Mouse (Mus musculus): ENCODE data around the gene 0610009B22Rik. TPM values are rescaled to one million over a fixed set of nuclear protein-coding genes. Genes with fewer than 3 reads are reported as not detected.
"Not testable (repeated sequence)": the region's sequence is repeated elsewhere in the genome, so short reads cannot be mapped to it uniquely, and the experiment has no call there.

0610009B22Rik gene
- total RNA-seq, 2 experiments from 2014 or later = 35.1 to 36.7 TPM

GRCm38 (mm10) chr11:51664747-51665146 lies 23.9 kb downstream of the 0610009B22Rik start:
- intact Hi-C loops (cut with DNase I); DNase-seq (ENCODE audit: low spot score): not testable (repeated sequence)

- no peak for DNase-seq (ENCODE audit: low spot score)
- intact Hi-C loops (cut with DNase I) = no loop called here
These were observed 26.0 kb downstream of the 0610009B22Rik start for GRCm38 (mm10) chr11:51662632-51663031.

GRCm38 (mm10) chr11:51661867-51662365 lies 26.8 kb downstream of the 0610009B22Rik start:
- DNase-seq (ENCODE audit: low spot score) = no peak
- intact Hi-C loops (cut with DNase I) = no loop called here

DNA sequence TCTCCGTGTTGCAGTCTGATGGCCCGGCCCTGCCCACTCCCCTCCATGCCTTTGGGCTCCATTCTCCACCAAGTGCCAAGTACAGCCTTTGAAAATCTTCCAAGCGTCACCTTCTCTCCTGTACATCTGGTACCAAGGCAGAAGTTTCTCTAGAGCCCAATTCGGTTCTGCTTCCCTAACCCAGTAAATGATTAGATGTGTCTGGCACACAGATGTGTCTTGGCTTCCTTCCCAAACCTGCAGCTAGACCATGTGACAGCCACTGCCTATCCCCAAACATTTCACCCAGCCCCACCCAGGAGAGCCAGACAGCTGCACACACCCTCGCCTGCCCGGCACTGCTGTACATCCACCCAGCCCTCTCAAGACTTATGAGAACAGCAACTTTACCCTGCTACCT lies 30.0 kb downstream of the 0610009B22Rik start:
- no peak for DNase-seq (ENCODE audit: low spot score)
- intact Hi-C loops (cut with DNase I) = no loop called here

DNA sequence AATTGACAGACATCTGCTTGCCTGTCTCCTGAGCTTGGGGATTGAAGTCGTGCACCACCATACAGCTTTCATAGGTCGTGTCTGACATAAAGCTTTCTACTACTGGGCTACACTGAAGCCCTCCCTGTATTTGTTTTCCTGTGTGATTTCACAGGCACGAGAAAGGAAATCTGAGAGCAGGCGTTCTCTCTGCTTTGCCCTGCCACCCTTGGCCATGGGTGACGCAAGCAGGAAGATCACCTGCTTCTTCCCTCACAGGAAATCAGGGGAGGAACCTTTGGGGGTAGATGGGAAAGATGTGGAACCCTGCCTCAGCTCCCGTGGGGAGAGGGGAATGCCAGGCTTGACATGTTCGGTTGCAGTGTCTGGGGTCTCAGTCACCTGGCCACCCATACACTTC lies 30.4 kb downstream of the 0610009B22Rik start:
- no peak for DNase-seq (ENCODE audit: low spot score)
- intact Hi-C loops (cut with DNase I) = no loop called here

DNA sequence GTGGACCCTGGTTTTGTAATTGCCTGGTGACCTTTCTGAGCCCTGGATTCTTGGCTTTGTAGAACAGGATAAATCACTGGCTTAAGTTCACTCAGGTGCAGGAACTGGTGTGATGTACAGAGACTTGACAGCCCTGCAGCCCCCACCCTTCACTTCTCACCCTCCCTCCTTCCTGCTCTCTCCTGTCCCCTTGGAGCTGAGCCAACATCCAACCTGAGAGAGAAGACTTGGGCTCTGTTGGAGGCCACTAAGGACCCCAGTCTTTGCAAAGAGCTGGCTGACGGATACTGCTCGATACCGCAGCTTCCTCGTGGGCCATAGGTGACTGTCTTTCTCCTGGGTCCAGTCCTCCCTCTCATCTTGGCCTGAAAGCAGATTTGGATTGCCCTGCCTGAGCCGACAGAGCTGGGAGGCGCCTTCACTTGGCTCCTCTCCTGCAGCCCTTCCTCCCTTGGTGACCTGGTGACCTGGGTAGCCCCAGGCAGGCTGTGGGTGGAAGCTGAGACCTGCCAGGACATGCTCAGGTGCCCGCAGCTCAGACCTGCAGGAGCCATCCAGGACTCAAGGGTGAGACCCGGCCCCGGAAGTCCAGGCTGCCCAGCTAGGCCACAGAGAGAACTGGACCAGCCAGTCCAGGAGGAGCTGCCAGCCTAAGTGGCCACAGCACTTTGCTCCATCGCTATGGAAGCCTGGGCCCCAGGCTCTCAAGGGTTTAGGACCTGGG lies 31.7 kb downstream of the 0610009B22Rik start:
- no peak for DNase-seq (ENCODE audit: low spot score)

DNA sequence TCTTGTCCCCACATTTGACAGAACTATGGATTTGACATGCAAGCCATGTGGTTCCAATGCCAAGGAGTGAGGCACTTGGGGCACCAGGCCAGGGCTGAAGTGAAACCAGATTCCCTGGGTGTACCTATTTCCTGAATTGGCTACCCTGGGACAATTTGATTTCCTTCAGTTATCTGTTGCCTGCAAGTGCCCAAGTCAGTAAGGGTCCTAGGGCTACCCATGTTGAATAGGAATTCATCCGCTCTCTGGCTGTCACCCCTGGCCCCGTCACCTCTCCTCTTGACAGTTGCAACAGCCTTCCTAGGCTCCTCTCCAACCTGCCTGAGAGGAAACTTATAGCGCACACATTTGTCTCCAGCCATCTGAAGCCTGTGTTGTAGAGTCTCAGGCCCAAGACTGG lies 33.8 kb downstream of the 0610009B22Rik start:
- intact Hi-C loops (cut with DNase I) = no loop called here
- no peak for DNase-seq (ENCODE audit: low spot score)

More for the DNA sequence above, 31.7 kb downstream of the 0610009B22Rik start:
- intact Hi-C loops (cut with DNase I) = no loop called here

DNA sequence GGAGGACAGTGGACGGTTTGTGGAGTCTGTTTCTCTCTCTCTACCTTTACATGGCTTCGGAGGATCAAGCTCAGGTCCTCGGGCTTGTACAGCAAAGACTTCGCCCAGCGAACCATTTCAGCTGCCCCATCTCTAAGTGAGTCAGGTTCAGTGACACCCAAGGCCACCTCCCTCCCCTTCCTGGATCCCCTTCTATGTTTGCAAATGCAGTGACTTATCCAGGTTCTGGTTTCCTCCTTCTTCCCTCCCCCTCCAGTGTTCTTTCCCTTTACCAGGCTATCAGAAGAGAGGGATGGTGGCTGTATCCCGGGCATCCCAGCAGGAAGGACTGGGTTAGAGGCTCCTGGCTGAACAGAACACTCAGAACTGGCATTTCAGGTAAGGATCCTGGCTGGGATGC lies 34.9 kb downstream of the 0610009B22Rik start:
- DNase-seq (ENCODE audit: low spot score) = no peak
- intact Hi-C loops (cut with DNase I) = no loop called here

DNA sequence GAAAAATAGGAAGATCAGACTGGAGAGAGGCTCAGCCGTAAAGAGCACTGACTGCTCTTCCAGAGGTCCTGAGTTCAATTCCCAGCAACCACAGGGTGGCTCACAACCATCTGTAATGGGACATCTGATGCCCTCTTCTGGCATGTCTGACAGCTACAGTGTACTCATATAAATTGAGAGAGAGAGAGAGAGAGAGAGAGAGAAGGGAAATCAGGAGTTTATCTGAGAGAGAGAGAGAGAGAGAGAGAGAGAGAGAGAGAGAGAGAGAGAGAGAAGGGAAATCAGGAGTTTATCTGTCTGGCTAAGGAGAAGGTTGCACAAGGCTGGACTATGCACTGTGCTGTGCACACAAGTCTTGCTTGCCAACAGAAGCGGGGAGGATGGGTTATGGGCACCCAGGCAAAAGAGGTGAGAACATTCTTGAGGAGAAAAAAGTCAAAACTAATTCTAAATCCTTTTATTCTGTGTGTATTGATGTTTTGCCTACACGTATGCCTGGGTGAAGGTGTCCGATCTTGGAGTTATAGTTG lies 35.7 kb downstream of the 0610009B22Rik start:
- no peak for DNase-seq (ENCODE audit: low spot score)
- intact Hi-C loops (cut with DNase I) = no loop called here

GRCm38 (mm10) chr11:51650691-51651515 lies 37.8 kb downstream of the 0610009B22Rik start, which contains the start of the genes N4bp3 and D930048N14Rik:
Gene N4bp3, minus strand, starts transcription at chr11:51650842.
Gene D930048N14Rik, plus strand, starts transcription at chr11:51650954.
- intact Hi-C loops (cut with DNase I) = loop anchor here (2.0 kb wide), 2 partner anchors 14 to 32 kb away; partner anchors contain the start of gene Nhp2
- DNase-seq (ENCODE audit: low spot score) = peak; percentile 68

DNA sequence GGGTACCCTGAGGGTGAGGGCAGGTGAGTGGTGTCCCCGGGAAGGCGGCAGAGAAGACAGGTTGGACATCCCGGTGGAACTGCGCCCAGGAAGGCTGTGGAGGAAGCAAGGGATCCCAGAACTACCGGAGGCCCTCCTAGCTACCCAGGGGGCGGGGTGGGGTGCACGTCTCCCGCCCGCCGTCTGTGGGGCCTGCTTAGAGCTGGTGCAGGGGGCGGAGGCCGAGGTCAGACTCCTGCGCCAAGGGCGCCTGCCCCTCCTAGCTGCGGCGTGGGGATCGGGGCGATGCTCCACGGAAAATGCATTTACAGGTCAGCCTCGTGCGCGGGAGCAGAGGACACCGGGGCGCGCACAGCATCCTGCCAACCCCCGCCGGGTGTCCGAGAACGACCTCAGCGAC lies 38.4 kb downstream of the 0610009B22Rik start:
- intact Hi-C loops (cut with DNase I) = loop anchor here (2.0 kb wide), 2 partner anchors 13 to 31 kb away; partner anchors contain the start of gene Nhp2
- DNase-seq (ENCODE audit: low spot score) = no peak

GRCm38 (mm10) chr11:51649889-51650199 lies 38.8 kb downstream of the 0610009B22Rik start:
- DNase-seq (ENCODE audit: low spot score) = no peak
- intact Hi-C loops (cut with DNase I) = loop anchor here (2.0 to 5.0 kb wide), 3 partner anchors 13 to 32 kb away; partner anchors contain the start of gene Nhp2

- intact Hi-C loops (cut with DNase I) = loop anchor here (5.0 kb wide), 1 partner anchor 33 kb away; no protein-coding TSS in a partner anchor
These were observed 39.4 kb downstream of the 0610009B22Rik start for GRCm38 (mm10) chr11:51649111-51649888.

DNA sequence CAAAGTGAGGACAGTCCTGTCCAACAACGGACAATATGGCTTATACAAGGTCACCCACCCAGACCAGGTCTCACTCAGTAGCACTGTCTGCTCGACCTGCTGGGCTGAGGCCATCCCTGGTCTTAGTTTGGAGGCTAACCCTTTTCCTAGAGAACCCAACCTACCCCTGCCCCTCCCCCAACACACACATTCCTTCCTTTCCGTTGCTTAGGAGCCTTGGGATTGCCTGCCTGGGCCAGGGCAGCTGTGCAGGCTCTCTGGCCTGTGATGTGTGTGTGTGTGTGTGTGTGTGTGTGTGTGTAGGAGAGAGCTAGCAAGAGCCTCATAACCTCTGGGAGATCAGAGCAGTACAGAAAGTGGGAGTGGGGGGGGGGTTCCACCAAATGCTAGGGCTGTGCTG lies 40.1 kb downstream of the 0610009B22Rik start:
- intact Hi-C loops (cut with DNase I) = loop anchor here (5.0 kb wide), 1 partner anchor 34 kb away; no protein-coding TSS in a partner anchor
- DNase-seq (ENCODE audit: low spot score) = no peak

More at GRCm38 (mm10) chr11:51649111-51649888, 39.4 kb downstream of the 0610009B22Rik start:
- no peak for DNase-seq (ENCODE audit: low spot score)

DNA sequence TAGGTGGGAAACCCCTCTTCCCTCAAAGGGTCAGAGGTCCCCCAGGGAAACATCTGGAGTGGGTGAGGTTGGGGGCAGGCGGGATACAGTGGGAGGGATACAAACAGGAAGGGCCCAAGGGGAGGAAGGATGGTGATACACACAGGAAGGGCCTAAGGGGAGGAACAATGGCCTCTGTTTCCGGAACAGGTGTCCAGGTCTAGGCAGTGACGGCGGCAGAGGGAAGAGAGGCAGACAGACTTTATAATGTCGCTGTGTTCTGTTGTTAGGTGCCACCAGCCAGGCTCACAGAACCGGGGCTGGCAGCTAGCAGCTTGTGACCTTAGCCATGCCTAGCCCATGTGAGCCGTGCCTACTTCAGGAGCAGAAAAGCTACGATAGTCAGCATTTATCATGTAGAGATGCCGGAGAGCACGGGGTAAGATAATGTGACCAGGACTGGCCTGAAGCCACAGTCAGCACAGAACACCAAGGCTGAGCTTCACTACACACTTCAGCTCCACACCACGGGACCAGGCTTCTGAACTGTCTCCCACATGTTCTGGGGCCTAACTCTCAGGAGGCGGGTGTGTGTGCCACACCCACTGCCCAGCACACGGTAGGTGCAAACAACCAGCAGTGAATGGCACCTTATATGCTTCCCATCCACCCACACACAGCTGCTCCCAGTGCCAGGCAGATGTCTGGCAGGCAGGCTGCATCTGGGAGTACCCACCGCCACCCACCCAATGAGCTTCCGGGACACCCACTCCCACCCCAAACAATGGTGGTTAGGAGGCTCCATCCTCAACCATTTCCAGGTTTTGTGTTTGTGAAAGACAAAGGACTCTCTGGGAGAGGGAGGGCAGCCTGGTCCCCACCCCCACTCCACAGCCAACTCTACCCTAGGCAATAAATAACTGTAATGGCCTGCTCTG lies 41.7 kb downstream of the 0610009B22Rik start:
- DNase-seq (ENCODE audit: low spot score) = peak; percentile 55
- intact Hi-C loops (cut with DNase I) = loop anchor here (5.0 kb wide), 1 partner anchor 35 kb away; no protein-coding TSS in a partner anchor

DNA sequence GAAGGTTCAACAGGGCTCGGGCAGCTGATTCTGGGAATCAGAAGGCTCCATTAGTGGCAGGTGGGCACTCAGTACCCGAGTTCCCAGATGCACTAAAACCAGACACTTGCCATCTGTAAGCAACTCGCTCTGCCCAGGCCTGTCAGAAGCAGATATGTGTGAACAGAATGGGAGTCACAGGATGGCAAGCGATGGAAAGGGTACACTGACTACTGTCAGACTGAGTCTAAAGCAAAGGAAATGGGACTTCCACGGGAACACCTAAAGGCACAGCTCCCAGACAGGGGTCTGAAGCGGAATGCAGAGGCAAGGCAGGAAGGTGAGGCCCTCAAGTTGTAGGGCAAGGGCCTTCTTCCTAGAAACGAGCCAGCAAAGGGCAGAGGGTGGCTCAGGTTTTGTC lies 42.4 kb downstream of the 0610009B22Rik start:
- intact Hi-C loops (cut with DNase I) = loop anchor here (5.0 kb wide), 1 partner anchor 36 kb away; no protein-coding TSS in a partner anchor
- no peak for DNase-seq (ENCODE audit: low spot score)

DNA sequence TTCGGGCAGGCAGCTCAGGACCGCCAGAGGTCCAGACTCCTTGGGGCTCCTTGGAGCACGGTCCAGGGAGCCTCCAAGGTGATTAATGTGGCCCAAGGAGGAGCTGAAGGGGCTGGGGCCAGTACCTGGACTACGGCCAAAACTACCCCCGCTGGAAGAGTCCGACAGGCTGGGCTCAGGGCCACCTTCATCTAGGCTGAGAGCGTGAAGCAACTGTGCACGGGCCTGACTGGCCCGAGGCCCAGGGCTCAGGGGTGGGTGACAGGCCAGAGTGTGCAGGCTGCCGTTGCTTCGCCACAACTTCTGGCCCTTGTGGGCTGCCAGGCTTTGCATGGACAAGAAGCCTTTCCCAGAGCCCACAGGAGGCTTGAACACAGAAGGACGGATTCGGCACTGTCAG lies 43.4 kb downstream of the 0610009B22Rik start:
- no peak for DNase-seq (ENCODE audit: low spot score)
- intact Hi-C loops (cut with DNase I) = loop anchor here (5.0 kb wide), 1 partner anchor 37 kb away; no protein-coding TSS in a partner anchor

- DNase-seq (ENCODE audit: low spot score) = no peak
- intact Hi-C loops (cut with DNase I) = no loop called here
These were observed 44.5 kb downstream of the 0610009B22Rik start for GRCm38 (mm10) chr11:51644217-51644616.
